Mouse (Mus musculus) left cerebral cortex, adult 9 months (tissue): ENCODE data around the gene Pepd.

Experiments
- DNase-seq, 2 experiments: peaks; one replicate each; pipeline ENCODE4 v3.0.0; 2022; ENCODE audit warnings: low spot score in 2 of 2

The Pepd gene

DNA sequence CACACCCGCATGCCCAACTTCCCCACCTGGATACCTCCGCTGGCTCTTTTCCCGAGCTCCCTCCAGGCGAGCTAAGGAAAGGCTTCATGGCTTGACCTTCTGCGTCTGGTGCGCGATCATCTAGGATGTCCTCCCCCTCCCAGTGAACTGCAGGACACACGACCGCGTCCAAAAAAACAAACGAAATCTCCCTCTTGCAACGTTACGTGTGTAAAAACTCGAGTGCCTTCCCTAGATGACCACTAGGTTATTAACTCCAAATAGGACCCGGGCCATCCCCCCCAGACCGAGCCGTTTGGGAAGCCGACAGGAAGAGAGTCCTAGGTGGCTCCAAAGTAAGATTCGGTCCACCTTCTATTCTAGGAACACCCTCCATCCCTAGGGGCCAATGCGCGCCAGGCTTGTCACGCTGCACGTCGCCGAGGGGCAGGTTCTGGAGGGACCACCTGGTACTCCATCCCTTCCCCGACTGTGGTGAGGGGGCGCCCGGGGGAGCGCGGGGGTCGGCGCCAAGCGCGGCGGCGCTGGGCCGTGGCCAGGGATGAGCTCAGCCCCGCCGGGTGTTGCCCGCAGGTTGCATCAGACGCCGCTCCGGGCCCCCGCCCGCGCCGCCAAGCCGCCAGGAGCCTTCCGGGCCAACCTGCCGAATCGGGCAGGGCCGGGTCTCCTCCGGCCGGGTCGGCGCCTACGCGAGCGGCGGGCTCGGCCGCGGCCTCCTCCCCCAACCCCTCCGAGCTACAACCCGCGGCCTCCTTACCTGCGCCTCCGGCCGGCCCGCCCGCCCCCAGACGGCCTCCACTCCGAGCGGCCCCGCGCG, 143.6 kb downstream of the Pepd start:
- DNase-seq, result peak in 1 of 2 experiments; percentile 65

DNA sequence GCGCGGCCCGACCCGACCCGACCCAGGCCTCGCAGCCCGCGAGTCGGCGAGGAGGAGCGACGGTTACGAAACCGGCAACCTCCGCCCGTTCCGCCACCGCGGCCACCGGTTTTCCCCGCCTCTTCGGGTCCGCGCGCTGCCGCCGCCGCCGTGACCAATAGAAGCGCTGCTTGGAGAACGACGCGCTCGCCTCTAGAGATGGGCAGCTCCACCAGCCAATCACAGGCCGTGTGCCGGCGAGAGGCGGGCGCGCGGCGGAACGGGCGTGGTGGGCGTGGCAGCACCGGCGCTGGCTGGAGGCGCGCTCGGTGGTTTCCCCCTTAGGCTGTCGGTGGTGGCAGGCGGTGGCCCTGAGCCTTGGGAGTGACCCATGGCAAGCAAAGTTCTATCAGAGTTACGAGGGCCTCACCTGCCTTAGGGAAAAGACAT, 144.3 kb downstream of the Pepd start, which contains the start of gene Cebpg:
Gene Cebpg (minus strand): TSS at position 138 of the 429 bp plus-strand sequence.
- peak; percentile 90 to 98 for DNase-seq

DNA sequence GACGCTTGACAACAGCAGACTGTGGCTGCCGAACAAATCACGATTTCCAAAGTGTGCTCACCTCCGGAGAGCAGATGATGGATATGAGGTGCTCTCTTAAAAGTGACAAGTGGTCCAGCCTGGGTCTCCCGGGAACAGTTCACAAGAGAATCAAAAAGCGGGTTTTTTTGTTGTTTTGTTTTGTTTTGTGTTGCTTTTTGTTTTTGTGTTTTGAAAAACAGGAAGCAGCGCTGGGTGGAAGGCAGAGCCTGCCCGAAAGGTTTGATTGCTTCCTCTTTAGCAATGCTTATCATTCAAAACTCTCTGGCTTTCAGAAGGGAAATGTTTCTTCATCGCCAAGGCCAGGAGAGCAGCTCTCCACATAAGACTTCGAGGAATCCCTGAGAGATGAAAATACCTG, 144.8 kb downstream of the Pepd start:
- no peak for DNase-seq

DNA sequence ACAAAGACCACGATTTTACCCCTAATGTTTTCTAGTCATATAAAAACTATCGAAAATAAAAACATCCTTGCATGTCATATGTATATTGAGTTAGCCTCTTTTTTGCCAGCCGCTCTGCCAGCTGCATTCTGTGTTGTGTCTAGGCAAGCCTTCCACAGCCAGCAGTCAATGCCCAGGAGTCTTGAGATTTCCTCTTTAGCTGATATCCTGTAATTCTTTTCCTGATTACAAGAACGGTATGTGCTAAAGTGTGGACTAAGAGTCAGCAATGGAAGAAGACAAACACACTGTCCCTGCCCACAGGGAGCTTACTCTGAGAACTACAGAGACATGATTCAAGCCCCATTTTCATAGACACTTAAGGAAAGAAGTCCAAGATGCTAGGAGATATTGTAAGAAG, 145.4 kb downstream of the Pepd start:
- no peak for DNase-seq

DNA sequence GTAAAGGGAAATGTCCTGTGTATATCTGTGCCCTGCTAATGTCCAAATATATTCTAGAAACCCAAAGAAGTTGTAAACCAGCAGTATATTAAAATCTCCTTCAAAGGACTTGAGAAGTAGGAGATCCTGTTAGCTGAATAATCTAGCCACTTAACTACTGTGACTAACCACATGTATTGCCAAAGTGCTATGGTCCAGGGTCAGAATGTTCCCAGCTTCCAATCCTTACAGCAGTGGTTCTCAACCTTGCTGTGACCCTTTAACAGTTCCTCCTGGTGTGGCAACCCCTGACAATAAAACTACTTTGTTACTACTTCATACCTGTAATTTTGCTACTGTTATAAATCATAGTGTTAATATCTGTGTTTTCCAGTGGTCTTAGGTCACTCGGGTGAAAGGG, 146.2 kb downstream of the Pepd start:
- DNase-seq, result no peak

DNA sequence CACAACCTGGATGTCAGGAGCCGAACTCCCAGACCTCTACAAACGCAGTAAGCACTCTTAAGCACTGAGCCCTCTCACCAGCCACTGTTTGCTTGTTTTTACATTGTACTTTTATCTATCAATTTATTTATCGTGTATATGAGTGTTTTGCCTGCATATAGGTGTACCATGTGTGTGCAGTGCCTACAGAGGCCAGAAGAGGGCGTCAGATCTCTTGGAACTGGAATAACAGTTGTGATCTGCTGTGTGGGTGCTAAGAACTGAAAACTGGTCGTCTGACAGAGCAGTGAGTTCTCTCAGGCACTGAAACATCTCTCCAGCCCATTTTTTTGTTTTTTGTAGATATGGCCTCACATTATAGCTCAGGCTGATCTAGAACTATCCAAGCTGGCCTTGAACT, 147.3 kb downstream of the Pepd start:
- DNase-seq, result no peak

DNA sequence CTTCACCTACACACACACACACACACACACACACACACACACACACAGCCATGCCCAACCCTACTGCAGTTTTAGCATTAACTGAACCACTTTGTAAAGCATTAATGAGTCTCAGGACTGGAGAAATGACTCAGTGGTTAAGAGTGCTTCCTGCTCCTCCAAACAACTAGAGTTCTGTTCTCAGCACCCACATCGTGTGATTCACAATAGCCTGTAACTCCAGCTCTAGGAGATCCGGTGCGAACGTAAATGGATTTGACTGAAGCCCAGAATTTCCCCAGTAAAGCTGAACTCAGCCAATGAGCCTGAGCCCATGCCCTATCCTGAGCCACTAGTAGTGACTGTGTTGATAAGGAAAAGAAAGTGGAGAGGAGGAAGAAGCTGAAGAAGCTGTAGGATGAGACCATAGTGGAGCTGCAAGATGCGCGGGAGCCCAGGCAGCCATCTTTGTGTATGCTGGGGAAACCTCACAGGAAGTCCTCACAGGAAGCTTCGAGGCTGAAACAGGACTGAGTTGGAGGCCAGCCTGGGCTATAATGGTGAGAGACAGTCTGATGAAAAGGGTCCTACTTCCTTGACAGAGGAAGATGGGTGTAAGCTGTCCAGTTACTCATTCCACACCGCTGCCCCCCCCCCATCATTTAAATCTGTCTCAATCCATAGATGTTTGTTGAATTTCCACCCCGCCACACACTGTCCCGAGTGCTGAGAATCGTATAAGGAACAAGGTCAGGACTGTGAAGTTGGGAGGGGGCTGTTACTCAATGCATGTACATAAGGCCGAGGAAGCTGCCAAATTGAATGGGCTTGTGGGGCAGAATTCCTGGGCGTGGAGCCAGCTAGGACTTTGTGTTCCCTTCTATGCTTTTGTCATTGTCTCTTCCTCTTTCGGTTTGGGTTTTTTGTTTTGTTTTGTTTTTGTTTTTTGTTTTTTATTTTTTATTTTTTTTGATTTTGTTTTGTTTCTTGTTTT, 152.4 kb downstream of the Pepd start:
- peak in 1 of 2 experiments; percentile 46 for DNase-seq

DNA sequence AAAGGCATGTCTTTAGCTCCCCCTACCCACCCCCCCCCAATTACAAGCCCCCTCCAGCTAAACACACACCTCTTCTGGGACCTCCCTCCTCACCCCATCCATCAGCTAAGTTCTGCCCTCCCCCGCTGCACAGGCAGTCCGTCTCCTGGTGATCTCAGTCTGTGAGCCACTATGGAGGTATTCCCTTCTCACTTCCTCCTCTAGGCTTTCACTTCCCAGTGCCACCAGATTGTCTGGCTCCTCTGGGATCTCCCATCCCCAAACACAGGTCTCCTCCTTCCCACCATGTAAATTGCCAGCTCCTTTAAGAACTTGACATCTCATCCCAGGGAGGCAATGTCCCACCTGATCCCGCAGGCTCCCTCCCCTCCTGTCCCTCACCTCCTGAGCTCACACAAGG, 153.8 kb downstream of the Pepd start:
- no peak for DNase-seq

DNA sequence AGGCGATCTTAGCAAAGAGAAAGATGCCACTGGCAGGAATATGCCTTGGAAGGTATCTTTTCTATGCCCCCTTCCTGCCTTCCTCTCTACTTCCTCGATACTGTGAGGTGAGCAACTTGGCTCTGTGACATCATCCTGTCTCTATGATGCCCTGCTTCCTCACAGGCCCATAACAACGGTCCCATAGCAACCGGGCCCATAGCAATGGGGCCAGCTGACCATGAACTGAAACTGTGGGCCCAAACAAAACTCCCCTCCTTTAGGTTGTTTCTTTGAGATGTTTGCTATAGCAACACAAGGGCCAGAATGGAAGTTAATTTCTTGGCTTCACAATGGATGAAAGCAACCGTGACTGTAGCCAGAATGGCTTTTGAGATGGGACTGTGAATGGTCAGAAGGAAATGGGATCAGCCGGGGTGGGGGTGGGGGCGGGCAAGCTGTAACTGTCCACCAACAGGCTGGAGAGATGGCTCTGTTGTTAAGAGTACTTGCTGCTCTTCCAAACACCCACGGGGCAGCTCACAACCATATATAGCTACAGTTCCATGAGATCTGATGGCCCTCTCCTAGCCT, 154.5 kb downstream of the Pepd start:
- no peak for DNase-seq

DNA sequence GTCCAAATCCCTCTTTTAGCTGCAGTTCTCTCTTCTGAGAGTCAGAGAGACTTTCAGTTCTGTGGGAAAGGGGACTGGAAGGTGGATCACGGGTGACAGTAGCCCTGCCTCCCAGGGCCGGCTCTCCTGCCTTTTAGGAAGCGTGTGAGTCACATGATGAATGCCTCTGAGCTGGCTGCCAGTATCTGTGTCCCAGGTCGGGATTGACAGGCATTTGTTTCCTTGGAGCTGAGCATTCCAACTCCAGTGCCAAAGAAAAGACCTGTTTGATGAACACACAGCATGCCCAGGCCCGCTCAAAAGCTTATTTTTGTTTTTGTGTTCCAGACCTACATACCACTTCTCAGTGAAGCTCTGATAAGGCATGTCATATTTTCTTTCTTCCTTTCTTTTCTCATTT, 164.5 kb downstream of the Pepd start:
- DNase-seq, result no peak

DNA sequence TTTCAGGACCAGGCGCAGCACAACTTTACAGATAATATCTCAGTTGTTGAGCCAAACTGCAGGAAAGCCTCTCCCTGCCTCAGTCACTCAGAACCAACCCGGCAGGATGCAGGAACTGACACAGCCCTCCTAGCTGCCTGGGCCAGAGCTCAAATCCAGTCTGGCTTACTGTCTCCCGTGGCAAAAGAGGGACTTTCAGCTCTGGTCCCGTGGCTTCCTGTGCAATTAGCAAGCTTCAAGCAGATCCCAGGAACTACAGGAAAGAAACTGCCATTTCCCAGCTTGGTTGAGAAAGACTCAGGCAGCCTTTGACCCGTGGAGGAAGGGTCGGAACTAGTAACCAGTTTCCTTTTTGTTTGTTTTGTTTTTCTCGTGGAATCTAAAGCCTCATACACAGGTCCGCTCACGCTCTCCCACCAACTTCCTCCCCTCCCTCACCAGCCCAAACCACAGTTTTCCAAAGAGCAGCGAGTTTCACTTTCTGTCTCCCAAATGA, 168.7 kb downstream of the Pepd start:
- no peak for DNase-seq

DNA sequence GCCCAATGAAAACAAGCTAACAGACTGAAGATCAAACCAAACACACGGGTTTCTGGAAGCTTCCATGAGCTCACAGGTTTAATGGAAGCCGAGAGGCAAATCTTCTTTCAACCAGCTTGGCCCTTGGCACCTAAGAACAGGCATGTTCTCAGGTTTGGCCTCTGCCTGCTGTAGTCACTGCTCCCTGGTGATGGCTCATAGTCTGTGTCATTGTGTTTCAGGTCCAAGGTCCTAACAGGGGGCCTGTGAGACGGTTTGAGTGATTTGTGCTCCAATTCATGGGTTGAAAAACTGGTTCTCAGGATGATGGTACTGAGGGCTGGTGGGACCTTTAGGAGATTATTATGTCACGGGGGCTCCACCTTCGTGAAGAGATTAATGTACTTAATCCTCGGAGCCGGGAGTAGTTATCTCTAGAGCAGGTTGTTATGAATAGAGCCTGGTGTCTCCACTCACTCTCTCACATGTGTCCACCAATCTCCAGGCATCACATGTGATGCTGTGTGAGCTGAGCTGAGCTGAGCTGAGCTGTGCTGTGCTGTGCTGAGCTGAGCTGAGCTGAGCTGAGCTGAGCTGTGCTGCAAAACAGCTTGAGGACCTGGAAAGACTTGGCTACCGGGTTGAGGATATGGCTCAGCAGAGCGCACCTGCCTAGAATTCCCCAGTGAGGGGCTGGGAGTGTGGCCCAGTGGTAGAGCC, 169.4 kb downstream of the Pepd start:
- no peak for DNase-seq

DNA sequence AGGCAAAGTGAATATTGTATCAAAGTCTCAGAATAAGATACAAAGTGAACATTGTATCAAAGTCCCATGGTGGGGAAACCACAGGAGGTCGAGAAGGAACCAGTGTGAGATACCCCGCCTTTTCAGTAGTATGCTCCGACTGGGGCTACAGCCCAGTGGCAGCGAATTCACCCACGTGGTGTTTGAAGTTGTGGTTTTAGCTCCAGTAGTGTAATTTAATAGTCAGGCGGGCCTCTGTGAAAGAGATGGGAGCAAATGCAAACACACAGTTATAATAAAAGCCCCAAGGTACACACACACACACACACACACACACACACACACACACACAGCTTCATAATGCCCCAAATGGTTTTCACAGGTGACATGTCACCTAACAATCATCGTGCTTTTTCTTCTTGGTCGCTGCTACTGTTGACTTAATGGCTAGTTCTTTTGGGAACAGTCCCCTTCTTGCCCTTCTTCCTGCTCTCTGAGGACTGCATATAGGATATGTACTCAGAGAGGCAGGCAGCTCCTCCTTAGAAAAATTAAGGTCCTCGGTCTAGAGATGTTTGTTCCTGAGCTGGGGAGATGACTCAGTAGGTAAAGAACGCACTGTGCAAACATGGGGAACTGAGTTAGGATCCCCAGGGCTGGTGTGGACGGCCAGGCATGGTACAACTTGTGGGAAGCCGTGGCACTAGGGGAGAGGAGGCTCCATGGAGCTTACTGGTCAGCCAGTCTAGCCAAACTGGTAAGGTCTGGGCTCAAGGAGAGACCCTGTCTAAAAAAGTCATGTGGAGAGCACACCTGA, 172.6 kb downstream of the Pepd start:
- DNase-seq, result no peak

DNA sequence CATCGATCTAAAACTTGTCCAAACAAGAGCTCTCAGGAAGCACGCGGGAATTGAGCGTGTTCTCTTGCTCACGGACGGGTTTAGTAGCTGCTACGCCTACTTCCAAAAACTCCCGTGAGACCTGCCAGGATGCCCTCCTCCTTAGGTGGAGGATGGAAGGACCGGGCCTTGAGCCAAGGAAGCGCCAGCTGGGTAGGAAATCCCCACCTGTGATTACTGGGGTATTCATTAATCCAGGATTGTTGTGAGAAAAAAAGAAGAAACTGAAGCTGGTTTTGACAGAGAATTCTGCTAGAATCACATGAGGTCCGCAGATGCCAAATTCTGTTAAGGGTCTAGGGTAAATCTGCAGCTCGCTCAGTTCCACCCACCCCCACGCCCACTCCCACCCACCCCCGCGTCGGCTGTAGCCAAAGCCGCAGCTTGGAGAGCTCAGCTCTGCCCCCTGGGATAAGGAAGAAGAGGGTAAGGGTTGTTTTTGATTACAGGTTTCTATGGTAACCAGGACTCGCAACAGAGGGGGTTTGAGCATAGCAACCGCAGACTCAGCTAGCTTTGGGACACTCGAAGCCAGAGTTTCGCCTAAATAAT, 174.2 kb downstream of the Pepd start:
- peak in 1 of 2 experiments; percentile 49 for DNase-seq

DNA sequence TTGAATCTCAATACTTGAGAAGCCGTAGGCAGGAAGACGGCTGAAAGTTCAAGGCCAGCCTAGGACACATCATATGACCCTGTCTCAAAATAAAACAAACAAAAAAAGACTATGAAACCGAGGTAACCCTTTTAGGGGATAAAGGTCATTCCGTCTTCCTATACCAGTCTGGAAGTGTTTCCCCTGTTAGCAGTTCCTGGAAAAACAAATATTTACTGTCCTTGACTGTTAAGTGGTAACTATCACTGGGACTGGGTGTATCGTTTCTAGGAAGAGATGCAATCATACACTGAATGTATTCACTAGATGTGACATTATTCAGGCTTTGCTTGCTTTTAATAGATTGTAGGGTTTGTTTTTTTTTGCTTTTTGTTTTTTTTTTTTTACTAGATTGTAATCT, 178.4 kb downstream of the Pepd start:
- no peak for DNase-seq
